Mouse (Mus musculus) spleen, adult 12 weeks (tissue): Measurements from ENCODE around the gene Gm14569.
A peak's percentile ranks its signal among the peaks of the same experiment; 100 is the strongest.

Experiments used
- DNase-seq: peaks from one replicate; pipeline ENCODE4 v3.0.0; 2022; ENCODE audit warnings: low spot score

Gene Gm14569

GRCm38 (mm10) chrX:36491730-36492129 is at the start of gene Gm14569:
Gene Gm14569, minus strand, starts transcription at chrX:36491830.
- DNase-seq = no peak

- peak; percentile 19 for DNase-seq
These were observed 42.9 kb upstream of the Gm14569 start for GRCm38 (mm10) chrX:36534514-36534913.

GRCm38 (mm10) chrX:36533744-36534143 is 42.1 kb upstream of the Gm14569 start:
- no peak for DNase-seq

GRCm38 (mm10) chrX:36530251-36530650 is 38.6 kb upstream of the Gm14569 start:
- no peak for DNase-seq

- DNase-seq = no peak
These were observed 32.1 kb upstream of the Gm14569 start for GRCm38 (mm10) chrX:36523729-36524128.

- no peak for DNase-seq
These were observed 22.1 kb upstream of the Gm14569 start for GRCm38 (mm10) chrX:36513726-36514125.

- no peak for DNase-seq
These were observed 21.6 kb upstream of the Gm14569 start for GRCm38 (mm10) chrX:36513231-36513630.

- DNase-seq = no peak
These were observed 15.2 kb upstream of the Gm14569 start for GRCm38 (mm10) chrX:36506863-36507262.

GRCm38 (mm10) chrX:36489506-36489905 is 2.1 kb downstream of the Gm14569 start:
- DNase-seq = no peak

GRCm38 (mm10) chrX:36487996-36488395 is 3.6 kb downstream of the Gm14569 start:
- no peak for DNase-seq

GRCm38 (mm10) chrX:36474873-36475272 is 16.8 kb downstream of the Gm14569 start:
- DNase-seq = no peak

- DNase-seq = no peak
These were observed 17.4 kb downstream of the Gm14569 start for GRCm38 (mm10) chrX:36474103-36474751.

GRCm38 (mm10) chrX:36456031-36456430 is 35.6 kb downstream of the Gm14569 start:
- DNase-seq = no peak

- DNase-seq = no peak
These were observed 53.7 kb downstream of the Gm14569 start for GRCm38 (mm10) chrX:36437932-36438331.

GRCm38 (mm10) chrX:36434993-36435392 is 56.6 kb downstream of the Gm14569 start:
- DNase-seq = no peak

GRCm38 (mm10) chrX:36419153-36419552 is 72.5 kb downstream of the Gm14569 start:
- no peak for DNase-seq

GRCm38 (mm10) chrX:36402316-36402715 is 89.3 kb downstream of the Gm14569 start:
- DNase-seq = no peak

GRCm38 (mm10) chrX:36400980-36401379 is 90.7 kb downstream of the Gm14569 start, which contains the start of gene Gm6268:
Gene Gm6268, plus strand, starts transcription at chrX:36401280.
- DNase-seq = no peak

- DNase-seq = no peak
These were observed 98.4 kb downstream of the Gm14569 start for GRCm38 (mm10) chrX:36393279-36393678.

GRCm38 (mm10) chrX:36392672-36393071 is 99.0 kb downstream of the Gm14569 start:
- DNase-seq = no peak

- DNase-seq = no peak
These were observed 101.1 kb downstream of the Gm14569 start for GRCm38 (mm10) chrX:36390503-36390902.

- no peak for DNase-seq
These were observed 101.7 kb downstream of the Gm14569 start for GRCm38 (mm10) chrX:36389971-36390370.

- no peak for DNase-seq
These were observed 106.3 kb downstream of the Gm14569 start for GRCm38 (mm10) chrX:36385340-36385739.
